ENCODE assay signal across 10 mouse cellular contexts in genomic region chr19:8980771-8981170, GRCm38 (mm10). TPM values are rescaled to one million over a fixed set of nuclear protein-coding genes. Genes with fewer than 3 reads are reported as not detected.
DNase-seq lines count a peak whose midpoint lies in the region; TF ChIP-seq lines count a peak whose summit lies in the region.
"Had no signal": no experiment of that assay in that cellular context is flagged by ENCODE, and none has a peak within 500 bp of the region (broad histone marks: within the 10 kb centered on the region; RNA-seq: fewer than 3 reads in every experiment).

No protein-coding gene starts in this region.

- DNase-seq in lung, adult 18-20 months = peak; percentile 44 to 56
- DNase-seq in lung, adult 2 months = no peak
- peak; percentile 72 for DNase-seq in Muller cell, postnatal 12 days (ENCODE audit: inconsistent ontology term)
- no peak for DNase-seq in kidney, adult 2 months
- no peak for DNase-seq in cerebellum, adult 2 months
- no peak for DNase-seq in left cerebral cortex, postnatal 4 days
- DNase-seq: thymus, adult 2 months had no signal

- H3K4me3 ChIP-seq in lung, adult 2 months (replicated peaks; ENCODE audit: extremely low read depth, low read depth, low read length) = no peak overlapping the region
- no peak overlapping the region for H3K4me3 ChIP-seq in embryonic fibroblast, embryonic 13.5 days (ENCODE audit: insufficient read depth, low read length)
- H3K4me3 ChIP-seq in olfactory bulb, adult 2 months (ENCODE audit: insufficient read depth, low read depth, low read length) = no peak overlapping the region
- H3K4me3 ChIP-seq in kidney, adult 2 months (ENCODE audit: insufficient read depth, low read depth, low read length) = no peak overlapping the region
- no peak overlapping the region for H3K4me3 ChIP-seq in cerebellum, adult 2 months (replicated peaks; ENCODE audit: insufficient read depth, low read depth, low read length)
- H3K4me3 ChIP-seq: limb, embryonic 12.5 days had no signal

- H3K4me1 ChIP-seq in lung, adult 2 months (ENCODE audit: control insufficient read depth, insufficient read depth, low read length) = peaks cover 31% of the 10 kb centered on the region
- H3K4me1 ChIP-seq in embryonic fibroblast, embryonic 13.5 days (ENCODE audit: control insufficient read depth, insufficient read depth, low read length) = peaks cover 42% of the 10 kb centered on the region
- H3K4me1 ChIP-seq in olfactory bulb, adult 2 months (ENCODE audit: control insufficient read depth, insufficient read depth, low read length) = peaks cover 25% of the 10 kb centered on the region
- peaks cover 2% of the 10 kb centered on the region; the same call in 1 of the 2 replicates for H3K4me1 ChIP-seq in kidney, adult 2 months (ENCODE audit: control insufficient read depth, insufficient read depth, low read length)
- H3K4me1 ChIP-seq in cerebellum, adult 2 months (ENCODE audit: control insufficient read depth, insufficient read depth, low read length) = no peaks in the 10 kb centered on the region; the same call in 1 of the 2 replicates

- intact Hi-C loops in left cerebral cortex, postnatal 4 days (cut with DNase I) = loop anchor here (5.0 kb wide), 1 partner anchor 127 kb away; no protein-coding TSS in a partner anchor

- H3K36me3 ChIP-seq in kidney, adult 2 months (ENCODE audit: control insufficient read depth, insufficient read depth, low read length) = no peaks in the 10 kb centered on the region; the same call in 1 of the 2 replicates

- H3K27me3 ChIP-seq in kidney, adult 2 months (replicated peaks; ENCODE audit: control insufficient read depth, insufficient read depth, low read length) = no peaks in the 10 kb centered on the region
- H3K27me3 ChIP-seq in cerebellum, adult 2 months (ENCODE audit: control insufficient read depth, insufficient read depth, low read length) = no peaks in the 10 kb centered on the region
- H3K27me3 ChIP-seq: limb, embryonic 12.5 days had no signal

- no peak for TF ChIP-seq POLR2A in lung, adult 2 months (IDR thresholded peaks at IDR 0.05; ENCODE audit: borderline replicate concordance, extremely low read depth, low read depth, low read length)
- TF ChIP-seq POLR2A in embryonic fibroblast, embryonic 13.5 days (IDR thresholded peaks at IDR 0.05; ENCODE audit: low read depth, low read length) = 0 out of 2 replicates have a peak, but pooled peaks have one; percentile 38
- TF ChIP-seq POLR2A in olfactory bulb, adult 2 months (IDR thresholded peaks at IDR 0.05; ENCODE audit: insufficient read depth, low read depth, low read length) = no peak
- TF ChIP-seq POLR2A in kidney, adult 2 months (IDR thresholded peaks at IDR 0.05; ENCODE audit: low read depth, low read length) = no peak
- no peak for TF ChIP-seq POLR2A in cerebellum, adult 2 months (IDR thresholded peaks at IDR 0.05; ENCODE audit: borderline replicate concordance, insufficient read depth, low read length)

- peak overlapping the region; percentile 96 for H3K27ac ChIP-seq in embryonic fibroblast, embryonic 13.5 days (ENCODE audit: insufficient read depth, low read length)
- 0 out of 2 replicates have a peak overlapping the region, but pooled peaks have one; percentile 22 for H3K27ac ChIP-seq in olfactory bulb, adult 2 months (ENCODE audit: insufficient read depth, low read depth, low read length)
- H3K27ac ChIP-seq in kidney, adult 2 months (ENCODE audit: insufficient read depth, low read depth, low read length) = no peak overlapping the region
- no peak overlapping the region for H3K27ac ChIP-seq in cerebellum, adult 2 months (ENCODE audit: insufficient read depth, low read length)
- H3K27ac ChIP-seq: limb, embryonic 12.5 days had no signal

- WGBS in lung, adult 2 months = 56% methylated on average over 5 of the region's 5 CpGs
- WGBS in olfactory bulb, adult 2 months = 42% methylated on average over 5 of the region's 5 CpGs
- WGBS in kidney, adult 2 months = 61% methylated on average over 5 of the region's 5 CpGs
- whole genome bisulfite sequencing in cerebellum, adult 2 months = 49% methylated on average over 5 of the region's 5 CpGs

- no peak for TF ChIP-seq CTCF in lung, adult 2 months (IDR thresholded peaks at IDR 0.05; ENCODE audit: insufficient read depth, low read length)
- TF ChIP-seq CTCF in embryonic fibroblast, embryonic 13.5 days (IDR thresholded peaks at IDR 0.05; ENCODE audit: borderline replicate concordance, insufficient read depth, low read length) = no peak
- TF ChIP-seq CTCF in olfactory bulb, adult 2 months (IDR thresholded peaks at IDR 0.05; ENCODE audit: insufficient read depth, low read depth, low read length) = no peak
- no peak for TF ChIP-seq CTCF in kidney, adult 2 months (conservative IDR thresholded peaks at IDR 0.05; ENCODE audit: insufficient read depth, insufficient read length, low read depth, low read length)
- no peak for TF ChIP-seq CTCF in cerebellum, adult 2 months (IDR thresholded peaks at IDR 0.05; ENCODE audit: borderline replicate concordance, insufficient read depth, low read depth, low read length)

RNA-seq across cellular contexts. Expression of gene Ahnak, which starts 8.3 kb away (rescaled TPM):
- polyA plus RNA-seq in lung, adult 2 months (2012; rRNA removed) = 56.3 and 84.7 TPM in 2 replicates
- 559 and 687 TPM in 2 replicates for polyA plus RNA-seq in embryonic fibroblast, embryonic 13.5 days (2011; ENCODE audit: insufficient read length, low read depth, missing spikeins)
- not detected in 2 replicates for polyA plus RNA-seq in olfactory bulb, adult 2 months (2012; ENCODE audit: insufficient read depth, insufficient read length, low replicate concordance, missing spikeins)
- 11.9 TPM in 2 replicates for polyA plus RNA-seq in kidney, adult 2 months (2012; rRNA removed)
- 5.3 and 5.8 TPM in 2 replicates for polyA plus RNA-seq in cerebellum, adult 2 months (2012; rRNA removed)
- total RNA-seq in left cerebral cortex, postnatal 4 days (2021) = 10 to 100 TPM; 14.0 to 18.5 TPM

RNA-seq across cellular contexts. Expression of gene Eef1g, which starts 13.9 kb away (rescaled TPM):
- polyA plus RNA-seq in lung, adult 2 months (2012; rRNA removed) = 121 and 206 TPM in 2 replicates
- polyA plus RNA-seq in embryonic fibroblast, embryonic 13.5 days (2011; ENCODE audit: insufficient read length, low read depth, missing spikeins) = 882 and 905 TPM in 2 replicates
- 678 TPM in 1 of 2 replicates, not detected in the other for polyA plus RNA-seq in olfactory bulb, adult 2 months (2012; ENCODE audit: insufficient read depth, insufficient read length, low replicate concordance, missing spikeins)
- 203 and 236 TPM in 2 replicates for polyA plus RNA-seq in kidney, adult 2 months (2012; rRNA removed)
- 263 and 281 TPM in 2 replicates for polyA plus RNA-seq in cerebellum, adult 2 months (2012; rRNA removed)
- total RNA-seq in left cerebral cortex, postnatal 4 days (2021) = 100 to 1,000 TPM; 385 to 398 TPM

RNA-seq across cellular contexts. Expression of gene Tut1, which starts 27.1 kb away (rescaled TPM):
- 14.9 and 17.9 TPM in 2 replicates for polyA plus RNA-seq in lung, adult 2 months (2012; rRNA removed)
- polyA plus RNA-seq in embryonic fibroblast, embryonic 13.5 days (2011; ENCODE audit: insufficient read length, low read depth, missing spikeins) = 16.8 and 19.7 TPM in 2 replicates
- polyA plus RNA-seq in olfactory bulb, adult 2 months (2012; ENCODE audit: insufficient read depth, insufficient read length, low replicate concordance, missing spikeins) = not detected in 2 replicates
- 14.1 and 14.3 TPM in 2 replicates for polyA plus RNA-seq in kidney, adult 2 months (2012; rRNA removed)
- polyA plus RNA-seq in cerebellum, adult 2 months (2012; rRNA removed) = 20.5 and 20.8 TPM in 2 replicates
- total RNA-seq in left cerebral cortex, postnatal 4 days (2021) = 10 to 100 TPM; 17.5 to 20.0 TPM

RNA-seq across cellular contexts. Expression of gene Mta2, which starts 39.1 kb away (rescaled TPM):
- 20.0 and 26.9 TPM in 2 replicates for polyA plus RNA-seq in lung, adult 2 months (2012; rRNA removed)
- 101 and 102 TPM in 2 replicates for polyA plus RNA-seq in embryonic fibroblast, embryonic 13.5 days (2011; ENCODE audit: insufficient read length, low read depth, missing spikeins)
- not detected in 2 replicates for polyA plus RNA-seq in olfactory bulb, adult 2 months (2012; ENCODE audit: insufficient read depth, insufficient read length, low replicate concordance, missing spikeins)
- 16.9 and 19.8 TPM in 2 replicates for polyA plus RNA-seq in kidney, adult 2 months (2012; rRNA removed)
- polyA plus RNA-seq in cerebellum, adult 2 months (2012; rRNA removed) = 30.9 and 33.9 TPM in 2 replicates
- 10 to 100 TPM; 75.4 to 79.6 TPM for total RNA-seq in left cerebral cortex, postnatal 4 days (2021)

RNA-seq across cellular contexts. Expression of gene Eml3, which starts 51.4 kb away (rescaled TPM):
- 50.5 and 65.5 TPM in 2 replicates for polyA plus RNA-seq in lung, adult 2 months (2012; rRNA removed)
- polyA plus RNA-seq in embryonic fibroblast, embryonic 13.5 days (2011; ENCODE audit: insufficient read length, low read depth, missing spikeins) = 26.2 and 28.2 TPM in 2 replicates
- not detected in 2 replicates for polyA plus RNA-seq in olfactory bulb, adult 2 months (2012; ENCODE audit: insufficient read depth, insufficient read length, low replicate concordance, missing spikeins)
- 35.1 and 35.7 TPM in 2 replicates for polyA plus RNA-seq in kidney, adult 2 months (2012; rRNA removed)
- 40.2 and 45.0 TPM in 2 replicates for polyA plus RNA-seq in cerebellum, adult 2 months (2012; rRNA removed)
- 10 to 100 TPM in 1 of 2 experiments, 1 to 10 TPM in 1; 9.4 to 11.6 TPM for total RNA-seq in left cerebral cortex, postnatal 4 days (2021)

Comparison
In these comparisons a context has a peak if more than half of its experiments do, and no peak if none do; other contexts are left out.
1. DNase-seq: peak in lung, adult 18-20 months (2 of 2) and Muller cell, postnatal 12 days (single experiment); none in lung, adult 2 months (single experiment), kidney, adult 2 months (single experiment), cerebellum, adult 2 months (0 of 2) and left cerebral cortex, postnatal 4 days (single experiment).
2. H3K27ac ChIP-seq: peak in embryonic fibroblast, embryonic 13.5 days (single experiment) and olfactory bulb, adult 2 months (single experiment); none in kidney, adult 2 months (single experiment) and cerebellum, adult 2 months (single experiment).
3. RNA of gene Tut1, which starts 27.1 kb away (polyA plus RNA-seq): 20.5 to 20.8 TPM in cerebellum, adult 2 months, 14.9 to 17.9 TPM in lung, adult 2 months, 16.8 to 19.7 TPM in embryonic fibroblast, embryonic 13.5 days and 14.1 to 14.3 TPM in kidney, adult 2 months; not detected in olfactory bulb, adult 2 months; every median in the first group is over 10 times any median in the second.